Mouse (Mus musculus) kidney, embryonic 15.5 days (tissue): ENCODE measurements around the gene Ap4b1. TPM values are rescaled to one million over a fixed set of nuclear protein-coding genes. Genes with fewer than 3 reads are reported as not detected.

Experiments used
- ATAC-seq: fragments of 200-750 bp; cut with Nextera tagmentation; replicated peaks from 2 replicates; pipeline ENCODE4 v1.8.0; 2017; ENCODE audit warnings: moderate TSS enrichment; ENCODE audit not compliant: low FRiP score
- H3K27ac ChIP-seq: fragments of 300-500 bp; sonication (generic); 2 replicates; pipeline ENCODE4 v1.5.1; 2015; ENCODE audit warnings: mild to moderate bottlenecking, inconsistent platforms
- H3K27me3 ChIP-seq: fragments of 300-500 bp; sonication (generic); 2 replicates; pipeline ENCODE4 v1.6.1; 2015; ENCODE audit warnings: inconsistent platforms
- H3K36me3 ChIP-seq: fragments of 300-500 bp; sonication (generic); 2 replicates; pipeline ENCODE4 v1.6.1; 2015; ENCODE audit warnings: inconsistent platforms
- H3K4me1 ChIP-seq: fragments of 300-500 bp; sonication (generic); 2 replicates; pipeline ENCODE4 v1.6.1; 2015; ENCODE audit warnings: inconsistent platforms
- H3K4me2 ChIP-seq: fragments of 300-500 bp; sonication (generic); 2 replicates; pipeline ENCODE4 v1.6.1; 2015; ENCODE audit warnings: moderate library complexity, mild to moderate bottlenecking, inconsistent platforms
- H3K4me3 ChIP-seq: fragments of 300-500 bp; sonication (generic); replicated peaks from 2 replicates; pipeline ENCODE4 v1.5.1; 2015; ENCODE audit warnings: mild to moderate bottlenecking, inconsistent platforms
- H3K9ac ChIP-seq: fragments of 300-500 bp; sonication (generic); 2 replicates; pipeline ENCODE4 v1.6.1; 2015; ENCODE audit warnings: mild to moderate bottlenecking, inconsistent platforms
- H3K9me3 ChIP-seq: fragments of 300-500 bp; sonication (generic); replicated peaks from 2 replicates; pipeline ENCODE4 v1.6.1; 2016; ENCODE audit warnings: inconsistent platforms
- WGBS: fragments of 180-500 bp; shearing (Covaris S2); methylation state at CpG from one replicate; pipeline ENCODE4 v1.1.7; 2015; ENCODE audit warnings: mixed read lengths; 5-methylcytosine and 5-hydroxymethylcytosine counted together
- polyA plus RNA-seq: library from polyadenylated mRNA; unstranded; fragments of >200 nt; fragmentation: Nextera tagmentation; extraction: Ambion mirVana; gene quantifications from 2 replicates; pipeline ENCODE4 v1.2.1, GENCODE M21; 2015

Gene Ap4b1
- polyA plus RNA-seq, 1 experiment from 2014 or later = 19.6 TPM

DNA sequence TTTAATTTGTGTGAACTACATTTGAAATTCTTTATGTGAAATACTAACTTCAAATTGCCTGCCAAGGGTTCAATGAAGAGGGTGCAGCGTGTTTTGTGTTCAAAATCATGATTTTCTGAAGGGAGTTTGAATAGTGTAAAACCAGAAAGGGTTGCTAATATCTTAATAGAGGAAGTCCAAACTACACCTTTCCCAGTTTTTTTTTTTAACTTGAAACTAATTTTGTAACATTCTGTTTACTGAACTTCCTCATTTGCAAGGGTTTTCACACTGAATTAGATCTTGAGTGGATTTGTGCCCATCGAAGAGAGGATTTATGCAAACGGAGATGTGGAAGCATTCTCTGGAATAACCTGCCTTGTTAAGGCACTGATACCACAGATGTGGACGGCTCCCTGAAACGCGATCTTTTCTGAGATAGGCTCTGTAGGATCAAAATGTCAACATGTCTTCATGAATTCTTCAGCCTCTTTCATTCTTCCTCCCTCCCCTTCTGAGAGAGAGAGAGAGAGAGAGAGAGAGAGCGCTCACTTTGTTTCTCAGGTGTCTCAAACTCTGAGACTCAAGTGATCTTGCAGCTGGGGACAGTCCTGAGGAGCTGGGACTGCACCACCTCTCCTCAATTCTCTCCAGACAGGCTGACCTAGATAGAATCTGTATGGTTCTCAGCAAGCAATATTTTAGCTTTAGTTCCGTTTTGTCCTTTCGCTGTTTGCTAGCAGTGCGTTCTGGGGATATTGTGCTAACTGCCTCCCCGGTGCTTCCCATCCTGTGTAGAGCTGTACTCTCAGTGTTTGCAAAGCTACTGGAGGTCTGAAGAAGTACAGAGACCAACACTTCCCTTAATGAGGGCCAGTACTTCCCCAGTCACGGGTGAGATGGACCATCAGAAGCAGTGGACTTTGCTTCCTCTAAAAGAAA lies 49.8 kb downstream of the Ap4b1 start, which contains the start of gene Ptpn22:
Gene Ptpn22 (plus strand): TSS at position 915 of the 921 bp plus-strand sequence.
- no peaks in the 10 kb centered on the region for H3K9me3 ChIP-seq
- H3K36me3 ChIP-seq = no peaks in the 10 kb centered on the region
- WGBS = 68% methylated on average over 12 of the region's 12 CpGs
- H3K4me3 ChIP-seq = no peak within 1 kb of the TSS
- H3K9ac ChIP-seq = no peak within 1 kb of the TSS
- no peak within 1 kb of the TSS for H3K27ac ChIP-seq
- no peak for ATAC-seq
- H3K27me3 ChIP-seq = no peaks in the 10 kb centered on the region
- 0 out of 2 replicates have a peak, but pooled peaks cover 6% of the 10 kb centered on the region for H3K4me1 ChIP-seq
- no peak within 1 kb of the TSS for H3K4me2 ChIP-seq

- 0 out of 2 replicates have a peak, but pooled peaks cover 6% of the 10 kb centered on the region for H3K4me1 ChIP-seq
- no peak overlapping the region for H3K27ac ChIP-seq
- H3K9me3 ChIP-seq = no peaks in the 10 kb centered on the region
- no peak overlapping the region for H3K4me2 ChIP-seq
- WGBS = 60% methylated on average over 6 of the region's 6 CpGs
- no peaks in the 10 kb centered on the region for H3K27me3 ChIP-seq
- no peak for ATAC-seq
- no peak overlapping the region for H3K9ac ChIP-seq
- H3K36me3 ChIP-seq = no peaks in the 10 kb centered on the region
- no peak overlapping the region for H3K4me3 ChIP-seq
These were observed 50.6 kb downstream of the Ap4b1 start for GRCm38 (mm10) chr3:103859851-103860391.

DNA sequence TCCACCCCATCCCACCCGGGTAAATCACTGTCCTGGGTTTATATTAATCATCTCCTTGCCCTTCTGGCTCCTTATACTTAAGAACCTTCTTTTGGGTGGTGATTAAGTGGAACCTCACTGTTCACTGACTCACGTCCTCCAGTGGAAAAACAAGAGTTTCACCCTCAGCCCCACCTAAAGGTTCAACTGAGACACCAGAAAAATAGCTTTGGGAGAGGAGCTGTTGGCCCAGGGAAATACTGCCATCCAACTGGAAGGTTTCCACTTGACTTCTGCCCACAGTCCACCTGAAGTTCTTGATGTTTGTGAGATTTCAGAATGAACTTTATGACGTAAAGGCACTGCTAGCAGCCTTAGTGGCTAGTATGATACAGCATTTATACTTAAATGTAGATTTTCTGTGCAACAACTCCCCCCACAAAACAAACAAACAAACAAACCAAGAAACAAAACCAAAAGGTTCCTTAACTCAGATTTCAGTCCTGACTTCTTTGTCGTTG lies 53.5 kb downstream of the Ap4b1 start:
- H3K4me3 ChIP-seq = no peak overlapping the region
- WGBS = 68% methylated on average over 4 of the region's 4 CpGs
- H3K27me3 ChIP-seq = no peaks in the 10 kb centered on the region
- H3K9ac ChIP-seq = no peak overlapping the region
- 0 out of 2 replicates have a peak, but pooled peaks cover 6% of the 10 kb centered on the region for H3K4me1 ChIP-seq
- no peak overlapping the region for H3K4me2 ChIP-seq
- no peak for ATAC-seq
- H3K36me3 ChIP-seq = no peaks in the 10 kb centered on the region
- H3K27ac ChIP-seq = no peak overlapping the region
- H3K9me3 ChIP-seq = no peaks in the 10 kb centered on the region

DNA sequence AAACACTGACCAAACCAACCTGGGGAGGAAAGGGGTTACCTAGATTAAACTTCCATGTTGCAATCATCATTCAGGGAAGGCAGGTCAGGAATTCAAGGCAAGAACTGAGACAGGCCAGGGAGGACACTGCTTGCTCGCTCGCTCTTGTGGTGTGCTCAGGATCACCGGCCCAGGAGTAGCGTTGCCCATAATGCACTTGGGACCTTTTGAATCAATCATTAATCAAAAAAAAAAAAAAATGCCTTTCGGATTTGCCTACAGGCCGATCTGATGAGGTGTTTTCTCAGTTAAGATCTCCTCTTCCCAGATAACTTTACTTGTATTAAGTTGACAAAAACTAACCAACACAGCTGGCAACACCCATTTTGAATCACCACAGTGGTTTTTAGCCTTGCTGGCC lies 54.9 kb downstream of the Ap4b1 start:
- 0 out of 2 replicates have a peak, but pooled peaks cover 6% of the 10 kb centered on the region for H3K4me1 ChIP-seq
- no peaks in the 10 kb centered on the region for H3K36me3 ChIP-seq
- WGBS = 67% methylated on average over 6 of the region's 6 CpGs
- H3K27ac ChIP-seq = no peak overlapping the region
- H3K4me3 ChIP-seq = no peak overlapping the region
- no peaks in the 10 kb centered on the region for H3K9me3 ChIP-seq
- no peak for ATAC-seq
- no peak overlapping the region for H3K4me2 ChIP-seq
- H3K9ac ChIP-seq = no peak overlapping the region
- no peaks in the 10 kb centered on the region for H3K27me3 ChIP-seq

GRCm38 (mm10) chr3:103867424-103867971 lies 58.2 kb downstream of the Ap4b1 start:
- 91% methylated on average over 5 of the region's 5 CpGs for WGBS
- ATAC-seq = no peak

DNA sequence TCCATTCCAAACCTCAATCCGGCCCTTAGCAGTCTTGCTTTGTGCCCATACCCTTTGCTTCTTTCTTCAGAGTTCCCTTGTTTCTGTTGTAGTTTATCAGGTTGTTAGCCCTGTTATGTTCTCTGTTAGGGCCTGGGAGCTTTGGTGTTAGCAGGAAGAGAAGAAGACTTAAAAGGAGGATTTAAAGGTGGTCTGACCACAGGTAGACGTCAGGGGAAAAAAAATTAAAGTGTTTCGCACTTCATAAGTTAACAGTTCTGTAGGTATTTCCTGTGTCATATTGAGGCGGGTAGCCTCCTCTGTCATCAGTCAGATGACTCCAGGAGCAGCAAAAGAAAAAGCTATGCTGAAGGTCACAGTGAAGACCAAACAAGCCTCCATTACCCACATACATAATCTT lies 58.7 kb downstream of the Ap4b1 start:
- no peaks in the 10 kb centered on the region for H3K27me3 ChIP-seq
- H3K4me1 ChIP-seq = no peaks in the 10 kb centered on the region
- ATAC-seq = no peak
- H3K4me3 ChIP-seq = no peak overlapping the region
- H3K27ac ChIP-seq = no peak overlapping the region
- no peaks in the 10 kb centered on the region for H3K9me3 ChIP-seq
- H3K4me2 ChIP-seq = no peak overlapping the region
- no peaks in the 10 kb centered on the region for H3K36me3 ChIP-seq
- H3K9ac ChIP-seq = no peak overlapping the region
- 85% methylated on average over 4 of the region's 4 CpGs for WGBS

More at GRCm38 (mm10) chr3:103867424-103867971, 58.2 kb downstream of the Ap4b1 start:
- no peaks in the 10 kb centered on the region for H3K27me3 ChIP-seq
- no peak overlapping the region for H3K9ac ChIP-seq
- H3K4me2 ChIP-seq = no peak overlapping the region
- H3K4me3 ChIP-seq = no peak overlapping the region
- H3K36me3 ChIP-seq = no peaks in the 10 kb centered on the region
- no peaks in the 10 kb centered on the region for H3K4me1 ChIP-seq
- no peaks in the 10 kb centered on the region for H3K9me3 ChIP-seq
- H3K27ac ChIP-seq = no peak overlapping the region

Other genes with a start within 250 kb of the Ap4b1 start
- 0.17 and 0.46 TPM in 2 replicates for gene Syt6, start 234.3 kb upstream of the Ap4b1 start, polyA plus RNA-seq
- gene Atg4a-ps, start 163.5 kb upstream of the Ap4b1 start, polyA plus RNA-seq = 0.13 TPM in 1 of 2 replicates, not detected in the other
- 53.2 and 59.6 TPM in 2 replicates for gene Olfml3, start 71.5 kb upstream of the Ap4b1 start, polyA plus RNA-seq
- gene Gm10964, start 70.2 kb upstream of the Ap4b1 start, polyA plus RNA-seq = not detected in 2 replicates
- 10.6 and 11.0 TPM in 2 replicates for gene Hipk1, start 18.0 kb upstream of the Ap4b1 start, polyA plus RNA-seq
- 25.1 and 28.3 TPM in 2 replicates for gene Dclre1b, start 76 bp upstream of the Ap4b1 start, polyA plus RNA-seq
- gene Gm43064, start 53 bp downstream of the Ap4b1 start, polyA plus RNA-seq = 0.27 and 0.30 TPM in 2 replicates
- gene Bcl2l15, start 23.1 kb downstream of the Ap4b1 start, polyA plus RNA-seq = 0.14 and 0.17 TPM in 2 replicates
- gene Ptpn22, start 50.3 kb downstream of the Ap4b1 start, polyA plus RNA-seq = 0.58 and 0.73 TPM in 2 replicates
- gene Rsbn1, start 104.6 kb downstream of the Ap4b1 start, polyA plus RNA-seq = 10.2 and 10.7 TPM in 2 replicates
- gene Phtf1, start 158.6 kb downstream of the Ap4b1 start, polyA plus RNA-seq = 26.8 and 29.7 TPM in 2 replicates